Comparison of ENCODE assay signal across 16 mouse cellular contexts in genomic region chr8:10644481-10644880, GRCm38 (mm10).
DNase-seq lines count a peak whose midpoint lies in the region; ATAC-seq and TF ChIP-seq lines count a peak whose summit lies in the region.
"Had no signal": no experiment of that assay in that cellular context is flagged by ENCODE, and none has a peak within 500 bp of the region (broad histone marks: within the 10 kb centered on the region; RNA-seq: fewer than 3 reads in every experiment).

No protein-coding gene starts in this region.

- H3K4me1 ChIP-seq in heart, embryonic 12.5 days (replicated peaks), result peaks cover 60% of the 10 kb centered on the region
- peaks cover 10% of the 10 kb centered on the region for H3K4me1 ChIP-seq in midbrain, embryonic 13.5 days (replicated peaks)
- H3K4me1 ChIP-seq in midbrain, embryonic 16.5 days (ENCODE audit: control insufficient read depth, insufficient read depth, low read length), result no peaks in the 10 kb centered on the region
- H3K4me1 ChIP-seq in heart, postnatal 0 days (ENCODE audit: control insufficient read depth, insufficient read depth), result peaks cover 42% of the 10 kb centered on the region
- H3K4me1 ChIP-seq: limb, embryonic 12.5 days had no signal

- no peak overlapping the region for H3K4me3 ChIP-seq in heart, embryonic 12.5 days
- H3K4me3 ChIP-seq in midbrain, embryonic 13.5 days (replicated peaks), result no peak overlapping the region
- no peak overlapping the region for H3K4me3 ChIP-seq in midbrain, embryonic 16.5 days (ENCODE audit: low read depth, low read length)
- no peak overlapping the region for H3K4me3 ChIP-seq in heart, postnatal 0 days (ENCODE audit: low read depth, low read length)
- H3K4me3 ChIP-seq: limb, embryonic 12.5 days; liver, embryonic 15.5 days; neural tube, embryonic 13.5 days had no signal

- no peaks in the 10 kb centered on the region for H3K36me3 ChIP-seq in heart, embryonic 12.5 days
- H3K36me3 ChIP-seq in midbrain, embryonic 13.5 days, result no peaks in the 10 kb centered on the region
- H3K36me3 ChIP-seq in midbrain, embryonic 16.5 days (ENCODE audit: control insufficient read depth, insufficient read depth, low read length), result no peaks in the 10 kb centered on the region
- H3K36me3 ChIP-seq in heart, postnatal 0 days (replicated peaks; ENCODE audit: control insufficient read depth, insufficient read depth, low read length), result no peaks in the 10 kb centered on the region
- H3K36me3 ChIP-seq: G1E; limb, embryonic 12.5 days; liver, embryonic 15.5 days; neural tube, embryonic 13.5 days had no signal

- no peak for TF ChIP-seq EP300 in heart, postnatal 0 days (IDR thresholded peaks at IDR 0.05; ENCODE audit: low read depth)

- no peaks in the 10 kb centered on the region for H3K9me3 ChIP-seq in heart, embryonic 12.5 days (replicated peaks)
- no peaks in the 10 kb centered on the region for H3K9me3 ChIP-seq in midbrain, embryonic 13.5 days
- no peaks in the 10 kb centered on the region for H3K9me3 ChIP-seq in midbrain, embryonic 16.5 days (replicated peaks; ENCODE audit: control insufficient read depth, low read length, poor library complexity, severe bottlenecking)
- H3K9me3 ChIP-seq in heart, postnatal 0 days (replicated peaks; ENCODE audit: control insufficient read depth, low read length), result no peaks in the 10 kb centered on the region
- H3K9me3 ChIP-seq: G1E; limb, embryonic 12.5 days; liver, embryonic 15.5 days; neural tube, embryonic 13.5 days had no signal

- no peaks in the 10 kb centered on the region for H3K27me3 ChIP-seq in heart, embryonic 12.5 days (replicated peaks)
- H3K27me3 ChIP-seq in midbrain, embryonic 13.5 days, result 0 out of 2 replicates have a peak, but pooled peaks cover 3% of the 10 kb centered on the region
- H3K27me3 ChIP-seq in midbrain, embryonic 16.5 days (ENCODE audit: control insufficient read depth, insufficient read depth, low read depth, low read length), result no peaks in the 10 kb centered on the region
- H3K27me3 ChIP-seq in heart, postnatal 0 days (ENCODE audit: control insufficient read depth, insufficient read depth, low read length), result no peaks in the 10 kb centered on the region
- H3K27me3 ChIP-seq: limb, embryonic 12.5 days; neural tube, embryonic 13.5 days had no signal

- no peak for TF ChIP-seq CTCF in heart, postnatal 0 days (IDR thresholded peaks at IDR 0.05; ENCODE audit: low read depth)

- WGBS in heart, embryonic 12.5 days, result 42% methylated on average over 3 of the region's 3 CpGs
- 58% methylated on average over 3 of the region's 3 CpGs for WGBS in midbrain, embryonic 13.5 days
- 44% methylated on average over 3 of the region's 3 CpGs for WGBS in midbrain, embryonic 16.5 days
- WGBS in heart, postnatal 0 days, result 42% methylated on average over 3 of the region's 3 CpGs

- H3K27ac ChIP-seq in heart, embryonic 12.5 days (ENCODE audit: poor library complexity, severe bottlenecking), result peak overlapping the region; percentile 75; the same call in 1 of the 2 replicates
- no peak overlapping the region for H3K27ac ChIP-seq in midbrain, embryonic 13.5 days
- H3K27ac ChIP-seq in midbrain, embryonic 16.5 days (ENCODE audit: low read length), result no peak overlapping the region
- peak overlapping the region; percentile 49; the same call in 1 of the 2 replicates for H3K27ac ChIP-seq in heart, postnatal 0 days (ENCODE audit: low read depth)
- H3K27ac ChIP-seq: limb, embryonic 12.5 days; liver, embryonic 15.5 days; neural tube, embryonic 13.5 days had no signal

- no peak overlapping the region for H3K4me2 ChIP-seq in heart, embryonic 12.5 days
- H3K4me2 ChIP-seq in midbrain, embryonic 13.5 days (replicated peaks), result no peak overlapping the region
- no peak overlapping the region for H3K4me2 ChIP-seq in midbrain, embryonic 16.5 days (ENCODE audit: low read length)
- H3K4me2 ChIP-seq in heart, postnatal 0 days (ENCODE audit: low read depth, low read length), result no peak overlapping the region
- H3K4me2 ChIP-seq: limb, embryonic 12.5 days; liver, embryonic 15.5 days; neural tube, embryonic 13.5 days had no signal

- H3K9ac ChIP-seq in heart, embryonic 12.5 days, result no peak overlapping the region
- no peak overlapping the region for H3K9ac ChIP-seq in midbrain, embryonic 13.5 days (replicated peaks)
- H3K9ac ChIP-seq in midbrain, embryonic 16.5 days (ENCODE audit: low read depth, low read length), result no peak overlapping the region
- no peak overlapping the region for H3K9ac ChIP-seq in heart, postnatal 0 days (replicated peaks; ENCODE audit: low read depth, low read length)
- H3K9ac ChIP-seq: limb, embryonic 12.5 days; liver, embryonic 15.5 days; neural tube, embryonic 13.5 days had no signal

- DNase-seq in heart, adult 18-20 months, result no peak
- DNase-seq in heart, postnatal 0 days (ENCODE audit: low spot score), result no peak
- DNase-seq in adrenal gland, postnatal 25 days, result no peak
- no peak for DNase-seq in cerebellum, adult 8-10 months
- DNase-seq: cerebellum, adult 18-20 months; gastrocnemius, postnatal 36 days; kidney, adult 18-20 months; lung, postnatal 14 days; right cerebral cortex, adult 18-20 months had no signal

- ATAC-seq in heart, embryonic 12.5 days (ENCODE audit: insufficient number of reproducible peaks, low FRiP score), result no peak
- peak; percentile 72; the same call in 1 of the 2 replicates for ATAC-seq in midbrain, embryonic 13.5 days
- ATAC-seq in midbrain, embryonic 16.5 days, result no peak
- no peak for ATAC-seq in heart, postnatal 0 days (ENCODE audit: insufficient read depth, low read depth)

Comparison
In these comparisons a context has a peak if more than half of its experiments do, and no peak if none do; other contexts are left out.
1. H3K27ac ChIP-seq: peak in heart, embryonic 12.5 days (single experiment) and heart, postnatal 0 days (single experiment); none in midbrain, embryonic 13.5 days (single experiment) and midbrain, embryonic 16.5 days (single experiment).